Mouse (Mus musculus) hindbrain, embryonic 16.5 days (tissue): ENCODE data around the gene Tjp1. TPM values are rescaled to one million over a fixed set of nuclear protein-coding genes. Genes with fewer than 3 reads are reported as not detected.
A peak's percentile ranks its signal among the peaks of the same experiment; 100 is the strongest.

Experiments used
- ATAC-seq: fragments of 200-750 bp; cut with Nextera tagmentation; 2 replicates; pipeline ENCODE4 v1.8.0; 2017; ENCODE audit warnings: moderate TSS enrichment, moderate library complexity
- H3K27ac ChIP-seq: fragments of 300-500 bp; sonication (generic); 2 replicates; pipeline ENCODE4 v1.5.1; 2014; ENCODE audit warnings: low read depth, mild to moderate bottlenecking, control low read depth, low read length, moderate library complexity
- H3K27me3 ChIP-seq: fragments of 300-500 bp; sonication (generic); replicated peaks from 2 replicates; pipeline ENCODE4 v1.6.1; 2014; ENCODE audit warnings: low read length; ENCODE audit not compliant: control insufficient read depth, insufficient read depth
- H3K36me3 ChIP-seq: fragments of 300-500 bp; sonication (generic); 2 replicates; pipeline ENCODE4 v1.6.1; 2014; ENCODE audit warnings: mild to moderate bottlenecking, low read length, moderate library complexity, mixed read lengths; ENCODE audit not compliant: control insufficient read depth, insufficient read depth
- H3K4me1 ChIP-seq: fragments of 300-500 bp; sonication (generic); 2 replicates; pipeline ENCODE4 v1.6.1; 2014; ENCODE audit warnings: low read depth, low read length; ENCODE audit not compliant: control insufficient read depth, insufficient read depth
- H3K4me2 ChIP-seq: fragments of 300-500 bp; sonication (generic); 2 replicates; pipeline ENCODE4 v1.6.1; 2014; ENCODE audit warnings: mild to moderate bottlenecking, low read length, control low read depth, moderate library complexity
- H3K4me3 ChIP-seq: fragments of 300-500 bp; sonication (generic); 2 replicates; pipeline ENCODE4 v1.5.1; 2014; ENCODE audit warnings: mild to moderate bottlenecking, low read length, control low read depth, moderate library complexity
- H3K9ac ChIP-seq: fragments of 300-500 bp; sonication (generic); 2 replicates; pipeline ENCODE4 v1.6.1; 2014; ENCODE audit warnings: low read depth, mild to moderate bottlenecking, control low read depth, low read length, moderate library complexity
- H3K9me3 ChIP-seq: fragments of 300-500 bp; sonication (generic); 2 replicates; pipeline ENCODE4 v1.6.1; 2014; ENCODE audit warnings: mild to moderate bottlenecking, low read length, moderate library complexity; ENCODE audit not compliant: control insufficient read depth
- WGBS: fragments of 180-500 bp; shearing (Covaris S2); extraction: QIAGEN DNeasy Blood & Tissue Kit; methylation state at CpG from one replicate; pipeline ENCODE4 v1.1.7; 2014; 5-methylcytosine and 5-hydroxymethylcytosine counted together
- polyA plus RNA-seq: library from polyadenylated mRNA; unstranded; fragments of >200 nt; fragmentation: Nextera tagmentation; extraction: Ambion mirVana; gene quantifications from 2 replicates; pipeline ENCODE4 v1.2.1, GENCODE M21; 2015

The Tjp1 gene
- polyA plus RNA-seq, 1 experiment from 2014 or later: 24.5 TPM

DNA sequence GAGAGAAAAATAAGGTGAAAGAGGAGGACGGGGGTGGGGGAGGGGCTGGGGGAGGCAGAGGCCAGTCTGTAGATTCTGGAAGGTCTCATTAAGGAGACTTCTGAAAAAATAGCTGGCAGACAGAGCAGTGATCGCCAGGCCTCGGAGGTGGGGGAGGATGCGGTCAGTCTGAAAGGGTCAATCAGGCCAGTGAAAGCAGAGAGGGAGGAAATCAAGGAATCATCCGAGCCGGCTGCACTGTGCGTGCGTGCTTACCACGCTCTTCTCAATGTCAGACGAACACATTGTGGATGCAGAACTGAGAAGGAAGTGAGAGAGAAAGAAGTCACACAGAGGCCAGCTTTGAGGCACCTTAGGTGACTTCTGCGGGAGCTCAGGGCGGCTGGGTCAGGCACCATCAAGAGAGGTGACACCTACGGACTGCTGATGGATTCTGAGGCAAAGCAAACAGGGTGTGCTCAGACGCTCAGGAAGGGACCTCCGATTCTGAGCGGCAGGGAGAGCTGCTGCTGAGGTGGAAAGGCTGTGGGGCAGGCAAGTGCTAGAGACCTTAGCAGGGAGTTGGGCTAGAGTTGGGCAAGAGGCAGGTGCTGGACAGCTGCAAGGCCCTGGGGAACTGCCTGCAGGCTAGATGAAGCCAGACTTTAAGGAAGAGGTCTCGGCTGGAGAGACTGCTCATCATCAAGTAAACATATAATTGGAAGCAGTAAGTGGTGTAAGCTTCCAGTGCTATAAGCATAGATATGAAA lies 133.7 kb downstream of the Tjp1 start:
- Histone ChIP-seq H3K4me3 (no peak overlapping the region), H3K4me2 (no peak overlapping the region), H3K4me1 (peaks cover 4% of the 10 kb centered on the region; the same call in 1 of the 2 replicates), H3K27me3 (no peaks in the 10 kb centered on the region), H3K9ac (no peak overlapping the region), H3K27ac (no peak overlapping the region), H3K36me3 (no peaks in the 10 kb centered on the region), H3K9me3 (no peaks in the 10 kb centered on the region)
- ATAC-seq: peak; percentile 54
- WGBS: 14% methylated on average over 17 of the region's 17 CpGs

DNA sequence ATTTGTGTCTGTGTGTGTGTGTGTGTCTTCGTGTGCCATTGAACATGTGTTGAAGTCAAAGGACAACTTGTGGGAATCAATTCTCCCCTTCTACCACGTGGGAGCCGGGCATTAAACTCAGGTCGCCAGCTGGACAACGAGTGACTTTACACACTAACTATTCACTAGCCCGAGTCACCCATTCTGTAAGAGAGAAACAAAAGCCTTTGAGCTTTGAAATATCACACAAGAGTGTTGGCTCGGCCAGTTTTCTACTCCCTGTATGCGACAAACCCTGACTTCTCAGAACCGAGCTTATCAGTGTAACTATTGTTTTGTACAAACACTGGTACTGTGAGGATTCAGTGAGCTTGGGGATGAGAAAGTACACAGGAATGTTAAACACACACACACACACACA lies 134.6 kb downstream of the Tjp1 start:
- no peak overlapping the region for H3K4me3 ChIP-seq
- no peaks in the 10 kb centered on the region for H3K27me3 ChIP-seq
- H3K9me3 ChIP-seq: no peaks in the 10 kb centered on the region
- no peak overlapping the region for H3K4me2 ChIP-seq
- no peak overlapping the region for H3K9ac ChIP-seq
- no peak overlapping the region for H3K27ac ChIP-seq
- H3K36me3 ChIP-seq: no peaks in the 10 kb centered on the region
- ATAC-seq: no peak
- WGBS: 42% methylated on average over 9 of the region's 9 CpGs
- H3K4me1 ChIP-seq: peaks cover 12% of the 10 kb centered on the region

DNA sequence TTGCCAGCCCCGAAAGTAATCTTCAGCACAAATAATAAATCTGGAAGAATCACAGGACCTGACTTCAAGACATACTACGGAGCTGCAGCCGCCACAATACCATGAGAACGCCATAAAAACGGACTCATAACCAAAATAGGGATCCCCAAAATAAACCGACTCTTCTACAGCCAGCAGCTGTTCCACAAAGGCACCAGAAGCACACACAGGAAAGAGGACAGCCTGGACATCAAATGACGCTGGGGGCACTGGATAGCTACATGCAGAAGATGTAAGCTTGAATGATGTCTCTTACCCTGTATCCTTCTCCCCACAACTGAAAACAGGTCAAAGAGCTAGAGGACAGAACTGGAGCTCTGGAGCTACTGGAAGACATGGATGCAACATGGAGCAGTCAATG lies 138.0 kb downstream of the Tjp1 start:
- WGBS: 91% methylated on average over 7 of the region's 7 CpGs
- Histone ChIP-seq H3K9ac (no peak overlapping the region), H3K27me3 (no peaks in the 10 kb centered on the region), H3K36me3 (no peaks in the 10 kb centered on the region), H3K4me1 (peaks cover 14% of the 10 kb centered on the region), H3K9me3 (no peaks in the 10 kb centered on the region), H3K4me2 (no peak overlapping the region), H3K4me3 (no peak overlapping the region), H3K27ac (no peak overlapping the region)
- no peak for ATAC-seq

DNA sequence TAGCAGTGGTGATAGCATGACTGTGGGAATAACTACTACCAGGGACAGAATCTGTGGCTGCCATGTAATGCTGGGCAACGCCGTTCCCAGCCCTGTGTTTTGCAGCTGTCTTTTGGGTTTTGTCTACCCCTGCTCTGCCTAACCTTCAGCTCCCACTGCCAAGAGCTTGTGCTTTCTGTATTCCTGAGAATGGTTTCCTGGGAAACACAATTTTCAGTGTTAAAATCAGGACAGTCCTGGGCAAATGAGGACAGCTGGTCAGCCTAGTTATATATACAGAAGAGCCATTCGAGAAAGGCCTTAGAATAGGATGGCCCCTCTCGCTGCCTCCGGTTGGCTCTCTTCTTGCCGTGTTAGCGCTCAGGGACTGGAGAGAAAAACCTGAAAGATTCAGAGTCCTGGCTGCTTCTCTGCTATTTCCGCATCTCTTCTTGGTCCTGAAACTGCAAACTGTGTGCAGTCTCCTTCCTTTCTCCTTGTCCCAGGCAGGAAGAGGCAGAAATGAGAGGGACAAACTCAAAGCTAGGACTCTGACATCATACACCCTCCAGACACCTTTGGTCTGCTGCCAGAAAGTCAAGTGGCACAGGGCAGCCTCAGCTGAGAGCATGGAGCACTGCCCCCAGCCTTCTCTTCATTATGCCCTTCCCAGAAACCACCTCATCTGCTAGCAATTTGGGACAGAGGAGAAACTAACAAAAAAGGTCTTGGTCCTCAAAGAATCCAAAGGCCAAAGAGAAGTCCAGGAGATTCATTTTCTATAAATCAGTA lies 139.2 kb downstream of the Tjp1 start:
- peak; percentile 74 for ATAC-seq
- Histone ChIP-seq H3K4me1 (peaks cover 10% of the 10 kb centered on the region), H3K4me3 (no peak overlapping the region), H3K36me3 (no peaks in the 10 kb centered on the region), H3K4me2 (no peak overlapping the region; the same call in 1 of the 2 replicates), H3K27me3 (no peaks in the 10 kb centered on the region), H3K9me3 (no peaks in the 10 kb centered on the region), H3K27ac (peak overlapping the region; percentile 41), H3K9ac (no peak overlapping the region)
- 50% methylated on average over 8 of the region's 8 CpGs for WGBS

DNA sequence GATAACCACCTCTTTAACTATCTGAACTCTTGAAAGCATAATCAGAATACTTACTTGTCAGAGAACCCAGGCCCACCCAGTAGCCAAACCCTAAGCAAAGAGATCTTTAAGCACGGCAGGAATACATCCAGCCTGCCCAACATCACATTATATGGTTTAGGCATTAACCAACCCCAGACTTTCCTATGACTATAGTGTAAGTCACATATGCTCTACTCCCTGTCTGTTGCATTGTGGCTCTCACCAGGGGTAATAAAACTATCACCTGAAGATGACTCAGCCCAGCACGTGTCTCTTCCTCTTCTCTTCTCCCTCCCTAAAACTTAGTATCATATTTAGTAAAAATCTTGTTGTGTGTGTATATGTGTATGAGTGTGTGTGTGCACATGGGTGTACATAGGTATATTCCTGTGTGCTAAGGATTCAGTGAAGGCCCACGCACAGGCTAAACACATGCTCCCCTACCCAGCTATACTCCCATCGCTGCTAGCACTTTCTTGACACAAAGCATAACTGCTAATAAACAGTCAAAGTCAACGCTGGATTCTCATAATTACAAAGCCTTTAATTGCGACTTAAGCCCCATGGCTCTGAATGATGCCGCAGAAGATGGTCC lies 139.9 kb downstream of the Tjp1 start:
- Histone ChIP-seq H3K36me3 (no peaks in the 10 kb centered on the region), H3K27me3 (no peaks in the 10 kb centered on the region), H3K27ac (peak overlapping the region; percentile 41), H3K9ac (no peak overlapping the region), H3K4me2 (no peak overlapping the region), H3K4me3 (no peak overlapping the region), H3K9me3 (no peaks in the 10 kb centered on the region), H3K4me1 (peaks cover 10% of the 10 kb centered on the region)
- peak; percentile 31; the same call in 1 of the 2 replicates for ATAC-seq
- 70% methylated on average over 7 of the region's 7 CpGs for WGBS

DNA sequence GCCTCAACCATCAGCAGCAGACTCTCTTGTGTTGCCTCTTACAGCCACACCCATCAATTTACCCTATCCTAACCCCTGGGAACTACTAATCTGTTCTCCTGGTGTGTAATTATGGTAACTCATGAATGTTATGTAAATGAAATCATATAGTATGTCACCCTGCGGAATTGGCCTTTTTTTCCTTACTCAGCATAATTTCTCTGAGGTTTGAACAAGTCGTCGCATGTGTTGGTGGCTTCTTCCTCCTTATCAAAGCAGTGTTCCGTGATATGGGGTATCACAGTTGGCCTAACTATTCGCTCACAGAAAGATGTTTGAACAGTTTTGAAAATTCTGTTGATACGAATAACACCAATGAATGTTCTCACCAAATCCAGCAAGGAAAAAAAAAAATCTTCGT lies 142.8 kb downstream of the Tjp1 start:
- H3K9me3 ChIP-seq: no peaks in the 10 kb centered on the region
- H3K27ac ChIP-seq: no peak overlapping the region
- no peak overlapping the region for H3K9ac ChIP-seq
- no peaks in the 10 kb centered on the region for H3K36me3 ChIP-seq
- H3K4me2 ChIP-seq: no peak overlapping the region
- ATAC-seq: no peak
- H3K4me1 ChIP-seq: peaks cover 10% of the 10 kb centered on the region
- H3K27me3 ChIP-seq: no peaks in the 10 kb centered on the region
- no peak overlapping the region for H3K4me3 ChIP-seq
- 94% methylated on average over 7 of the region's 7 CpGs for WGBS

DNA sequence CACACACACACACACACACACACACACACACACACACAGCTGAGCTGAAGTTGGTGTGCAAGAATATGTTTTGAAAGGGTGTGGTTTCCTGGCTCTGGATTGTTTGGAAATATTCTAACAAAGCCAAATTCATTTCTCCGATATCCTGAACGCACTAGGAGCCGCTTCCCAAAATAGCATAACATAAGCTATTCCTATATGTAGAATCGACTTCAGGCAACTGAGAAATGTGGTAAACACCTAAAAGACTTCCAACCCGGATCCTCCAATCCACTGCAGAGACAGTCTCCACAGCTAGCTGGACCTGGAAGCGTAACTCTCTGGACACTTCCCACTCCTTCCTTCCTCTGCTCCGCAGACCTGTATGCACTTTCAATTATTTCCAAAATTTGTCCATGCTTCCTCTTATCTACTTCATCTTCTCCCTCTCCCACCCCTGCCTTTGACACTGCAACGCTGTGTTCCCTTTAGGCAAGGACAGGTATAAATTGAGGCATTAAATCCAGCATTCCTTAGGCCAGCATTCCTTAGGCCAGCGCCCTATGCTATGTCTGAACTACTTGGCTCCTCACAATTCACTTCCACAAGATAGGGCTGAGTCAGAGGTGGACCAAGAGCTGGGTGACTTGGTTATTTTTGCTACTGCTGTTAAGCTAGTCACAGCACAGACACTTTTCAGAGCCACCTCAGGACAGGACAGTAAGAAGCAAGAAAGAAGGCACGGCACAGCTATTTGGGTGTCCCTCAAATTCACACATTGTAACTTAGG lies 144.9 kb downstream of the Tjp1 start:
- no peak for ATAC-seq
- Histone ChIP-seq H3K27me3 (no peaks in the 10 kb centered on the region), H3K4me1 (no peaks in the 10 kb centered on the region), H3K36me3 (no peaks in the 10 kb centered on the region), H3K9ac (no peak overlapping the region), H3K9me3 (no peaks in the 10 kb centered on the region), H3K4me3 (no peak overlapping the region), H3K4me2 (no peak overlapping the region), H3K27ac (no peak overlapping the region)
- 85% methylated on average over 10 of the region's 10 CpGs for WGBS

DNA sequence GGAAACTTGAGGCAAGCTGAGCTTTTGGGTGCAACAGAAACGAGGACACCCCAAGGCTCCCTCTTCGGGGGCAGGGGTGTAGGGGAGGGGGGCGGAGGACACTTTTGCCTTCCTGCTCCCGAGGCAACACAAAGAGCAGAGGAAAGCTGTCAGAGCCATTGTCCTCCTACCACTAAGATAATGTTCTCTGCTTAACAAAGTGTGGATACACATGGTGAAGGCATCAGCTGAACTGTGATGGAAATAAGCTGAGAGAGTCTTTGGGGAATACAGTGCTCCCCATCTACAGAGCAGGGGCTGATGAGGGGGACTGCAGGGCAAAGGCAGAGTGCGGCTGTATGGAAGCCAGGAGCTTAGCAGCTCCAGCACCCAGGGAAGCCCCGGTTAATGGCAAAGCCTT lies 145.7 kb downstream of the Tjp1 start:
- Histone ChIP-seq H3K27ac (0 out of 2 replicates have a peak overlapping the region, but pooled peaks have one; percentile 12), H3K4me1 (no peaks in the 10 kb centered on the region), H3K9ac (no peak overlapping the region), H3K4me2 (no peak overlapping the region), H3K9me3 (no peaks in the 10 kb centered on the region), H3K36me3 (no peaks in the 10 kb centered on the region), H3K4me3 (no peak overlapping the region), H3K27me3 (no peaks in the 10 kb centered on the region)
- 35% methylated on average over 6 of the region's 6 CpGs for WGBS
- no peak for ATAC-seq
